Mouse (Mus musculus) ES-E14 (cell line): ENCODE results near the gene Mkrn1.

Experiments
- HCFC1 ChIP-seq: IDR thresholded peaks from 2 replicates; pipeline ENCODE4 v1.6.1; 2012; ENCODE audit warnings: low read length, inconsistent platforms, borderline replicate concordance; ENCODE audit not compliant: insufficient read depth
- MAFK ChIP-seq: IDR thresholded peaks from 2 replicates; pipeline ENCODE4 v1.6.1; 2014; ENCODE audit warnings: mild to moderate bottlenecking, low read depth, low read length, inconsistent platforms; ENCODE audit not compliant: insufficient read depth
- ZC3H11A ChIP-seq: IDR thresholded peaks from 2 replicates; pipeline ENCODE4 v1.6.1; 2012; ENCODE audit warnings: low read depth, mild to moderate bottlenecking, inconsistent platforms, low read length, borderline replicate concordance
- ZNF384 ChIP-seq: IDR thresholded peaks from 2 replicates; pipeline ENCODE4 v1.6.1; 2012; ENCODE audit warnings: low read depth, low read length, inconsistent platforms

DNA sequence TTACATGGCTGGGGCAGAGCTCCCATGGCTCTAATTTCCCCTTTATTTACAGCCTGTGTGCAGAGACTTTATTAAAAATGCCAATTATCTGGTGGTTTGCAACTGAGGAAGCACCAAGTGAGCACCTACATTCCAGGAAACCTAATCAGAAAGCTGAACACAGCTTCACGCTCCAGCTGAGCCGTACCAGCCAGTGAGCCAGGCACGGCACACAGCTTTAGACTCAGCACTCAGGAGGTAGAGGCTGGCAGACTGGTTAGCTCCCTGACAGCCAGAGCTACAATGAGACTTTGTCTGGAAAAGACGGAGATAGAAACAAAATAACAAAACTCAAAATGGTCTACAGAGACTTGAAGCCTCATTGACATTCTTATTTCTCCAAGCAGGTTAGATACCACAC, 24.8 kb downstream of the Mkrn1 start:
- TF ChIP-seq ZNF384, result no peak
- TF ChIP-seq MAFK, result no peak
- TF ChIP-seq HCFC1, result no peak
- TF ChIP-seq ZC3H11A, result no peak
